Mouse (Mus musculus) heart, postnatal 0 days (tissue): ENCODE data around the gene Pik3cd. TPM values are rescaled to one million over a fixed set of nuclear protein-coding genes. Genes with fewer than 3 reads are reported as not detected.

Experiments used
- ATAC-seq: fragments of 200-750 bp; cut with Nextera tagmentation; 2 replicates; pipeline ENCODE4 v1.8.0; 2017; ENCODE audit warnings: low read depth, moderate number of reproducible peaks, moderate library complexity; ENCODE audit not compliant: insufficient read depth
- DNase-seq: peaks from one replicate; pipeline ENCODE4 v3.0.0-alpha.2; 2016; ENCODE audit warnings: low spot score
- H3K27ac ChIP-seq: fragments of 300-500 bp; sonication (generic); 2 replicates; pipeline ENCODE4 v1.5.1; 2014; ENCODE audit warnings: low read depth, mild to moderate bottlenecking
- H3K27me3 ChIP-seq: fragments of 300-500 bp; sonication (generic); 2 replicates; pipeline ENCODE4 v1.6.1; 2014; ENCODE audit warnings: low read length, mixed read lengths; ENCODE audit not compliant: control insufficient read depth, insufficient read depth
- H3K36me3 ChIP-seq: fragments of 300-500 bp; sonication (generic); replicated peaks from 2 replicates; pipeline ENCODE4 v1.6.1; 2014; ENCODE audit warnings: low read length, mixed read lengths; ENCODE audit not compliant: control insufficient read depth, insufficient read depth
- H3K4me1 ChIP-seq: fragments of 300-500 bp; sonication (generic); 2 replicates; pipeline ENCODE4 v1.6.1; 2014; ENCODE audit warnings: antibody characterized with exemption; ENCODE audit not compliant: control insufficient read depth, insufficient read depth
- H3K4me2 ChIP-seq: fragments of 300-500 bp; sonication (generic); 2 replicates; pipeline ENCODE4 v1.6.1; 2014; ENCODE audit warnings: low read depth, mild to moderate bottlenecking, low read length, moderate library complexity
- H3K4me3 ChIP-seq: fragments of 300-500 bp; sonication (generic); 2 replicates; pipeline ENCODE4 v1.5.1; 2014; ENCODE audit warnings: low read depth, low read length
- H3K9ac ChIP-seq: fragments of 300-500 bp; sonication (generic); replicated peaks from 2 replicates; pipeline ENCODE4 v1.6.1; 2014; ENCODE audit warnings: low read depth, low read length, mixed read lengths
- H3K9me3 ChIP-seq: fragments of 300-500 bp; sonication (generic); replicated peaks from 2 replicates; pipeline ENCODE4 v1.6.1; 2016; ENCODE audit warnings: low read length; ENCODE audit not compliant: control insufficient read depth
- CTCF ChIP-seq: IDR thresholded peaks from 2 replicates; pipeline ENCODE4 v1.5.1; 2016; ENCODE audit warnings: antibody characterized with exemption, control low read depth, low read depth
- EP300 ChIP-seq: IDR thresholded peaks from 2 replicates; pipeline ENCODE4 v1.6.1; 2016; ENCODE audit warnings: antibody characterized with exemption, low read depth
- WGBS: fragments of 180-500 bp; shearing (Covaris S2); extraction: QIAGEN DNeasy Blood & Tissue Kit; methylation state at CpG from one replicate; pipeline ENCODE4 v1.1.7; 2014; 5-methylcytosine and 5-hydroxymethylcytosine counted together
- polyA plus RNA-seq: library from polyadenylated mRNA; unstranded; fragments of >200 nt; fragmentation: Nextera tagmentation; extraction: Ambion mirVana; gene quantifications from 2 replicates; pipeline ENCODE4 v1.2.1, GENCODE M21; 2015
- total RNA-seq: library from RNA; depleted of rRNA; stranded (reverse); fragments of >200 nt; gene quantifications from 2 replicates; pipeline ENCODE4 v1.2.3, GENCODE M21; 2014; ENCODE audit warnings: low replicate concordance

Gene Pik3cd
- total and polyA plus RNA-seq, 2 experiments from 2014 or later: 1.3 to 14.8 TPM

DNA sequence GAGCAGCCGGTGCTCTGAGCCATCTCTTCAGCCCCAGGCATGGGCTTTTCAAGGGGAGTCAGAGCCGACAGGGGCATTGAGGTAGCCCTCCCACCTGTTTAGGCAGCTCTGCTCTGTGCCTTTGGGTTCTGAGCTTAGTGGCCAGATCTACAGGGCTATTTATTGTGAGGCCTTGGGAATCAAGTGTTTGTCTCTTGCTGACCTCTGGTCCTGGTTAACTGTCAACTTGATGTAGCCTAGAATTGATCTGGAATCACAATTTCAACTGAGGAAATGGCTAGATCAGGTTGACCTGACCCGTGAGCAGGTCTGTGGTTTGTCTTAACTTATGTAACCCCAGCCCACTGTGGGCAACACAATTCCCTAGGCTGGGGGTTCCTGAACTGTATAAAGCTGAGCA lies 12.2 kb upstream of the Pik3cd start:
- Histone ChIP-seq H3K36me3 (peaks cover 48% of the 10 kb centered on the region), H3K27ac (no peak overlapping the region), H3K4me1 (no peaks in the 10 kb centered on the region), H3K4me3 (no peak overlapping the region), H3K4me2 (no peak overlapping the region), H3K9me3 (no peaks in the 10 kb centered on the region), H3K9ac (no peak overlapping the region), H3K27me3 (no peaks in the 10 kb centered on the region)
- ATAC-seq: no peak
- TF ChIP-seq CTCF: no peak
- TF ChIP-seq EP300: no peak
- 71% methylated on average over 3 of the region's 3 CpGs for WGBS
- no peak for DNase-seq

DNA sequence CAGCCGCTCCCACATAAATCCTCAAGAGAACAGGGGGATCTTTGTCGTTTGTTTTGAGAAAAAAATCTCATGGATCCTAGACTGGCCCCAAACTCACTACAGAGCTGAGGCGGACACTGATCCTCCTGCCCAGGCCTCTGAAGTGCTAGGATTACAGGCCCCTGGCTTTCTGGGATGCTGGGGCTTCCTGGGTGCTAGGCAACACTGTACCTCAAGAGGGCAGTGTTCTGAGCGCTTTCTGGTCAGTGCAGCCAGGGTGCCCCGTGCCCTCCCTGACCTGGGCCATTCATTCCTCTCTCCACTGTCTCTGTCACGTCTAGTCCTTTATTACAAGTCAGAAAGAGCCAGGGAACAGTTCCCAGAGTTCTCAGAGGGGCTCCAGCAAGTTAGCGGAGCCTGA lies 9.6 kb upstream of the Pik3cd start:
- 31% methylated on average over 7 of the region's 7 CpGs for WGBS
- Histone ChIP-seq H3K27me3 (no peaks in the 10 kb centered on the region), H3K4me1 (no peaks in the 10 kb centered on the region), H3K4me2 (no peak overlapping the region), H3K9me3 (no peaks in the 10 kb centered on the region), H3K36me3 (peaks cover 22% of the 10 kb centered on the region), H3K27ac (no peak overlapping the region), H3K4me3 (no peak overlapping the region), H3K9ac (no peak overlapping the region)
- peak; percentile 28; the same call in 1 of the 2 replicates for ATAC-seq
- no peak for DNase-seq
- no peak for TF ChIP-seq EP300
- peak; percentile 68 for TF ChIP-seq CTCF

DNA sequence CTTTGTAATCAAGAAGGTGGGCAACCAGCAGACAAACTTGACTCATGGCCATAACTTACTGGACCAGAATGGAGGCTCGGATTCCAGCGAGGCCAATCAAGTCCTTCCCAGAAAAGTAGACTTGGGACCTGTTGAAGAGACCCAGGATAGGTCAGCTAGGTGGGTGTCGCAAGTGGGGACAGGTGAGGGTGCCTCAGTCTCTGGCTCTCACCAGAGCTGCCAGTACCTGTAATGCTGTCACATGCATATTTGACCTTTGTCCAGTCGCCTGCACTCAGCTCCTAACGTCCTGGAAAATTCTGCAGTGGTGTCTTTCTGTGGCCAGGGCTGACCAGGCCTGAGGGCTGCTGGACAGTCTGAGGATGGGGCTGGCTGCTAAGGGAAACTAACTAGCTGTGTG lies 9.1 kb upstream of the Pik3cd start:
- no peak overlapping the region for H3K4me2 ChIP-seq
- H3K9ac ChIP-seq: no peak overlapping the region
- no peaks in the 10 kb centered on the region for H3K9me3 ChIP-seq
- no peak for ATAC-seq
- H3K36me3 ChIP-seq: peaks cover 18% of the 10 kb centered on the region
- TF ChIP-seq EP300: no peak
- 85% methylated on average over 5 of the region's 5 CpGs for WGBS
- H3K27ac ChIP-seq: no peak overlapping the region
- DNase-seq: no peak
- H3K4me3 ChIP-seq: no peak overlapping the region
- no peaks in the 10 kb centered on the region for H3K4me1 ChIP-seq
- H3K27me3 ChIP-seq: no peaks in the 10 kb centered on the region

DNA sequence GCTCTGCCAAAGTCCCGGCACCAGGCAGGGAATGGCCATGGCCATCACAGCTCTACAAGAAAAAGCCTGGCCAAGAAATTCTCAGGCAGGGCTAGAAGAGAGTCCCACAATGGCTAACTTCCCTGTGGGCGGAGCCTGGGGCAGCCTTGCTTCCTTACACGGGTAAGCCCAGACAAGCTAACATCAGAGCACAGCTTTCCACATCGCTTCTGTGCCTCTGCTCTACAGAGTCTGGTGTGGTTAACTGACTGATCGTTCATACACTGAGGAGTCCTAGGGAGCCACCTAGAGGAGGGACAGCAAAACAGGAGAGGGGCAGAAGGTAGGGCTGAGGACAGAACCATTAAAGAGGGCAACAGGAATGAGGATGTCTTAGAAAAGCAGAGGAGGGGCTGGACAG lies 8.1 kb upstream of the Pik3cd start:
- Histone ChIP-seq H3K36me3 (peaks cover 8% of the 10 kb centered on the region), H3K27me3 (no peaks in the 10 kb centered on the region), H3K9me3 (no peaks in the 10 kb centered on the region), H3K4me2 (no peak overlapping the region), H3K4me1 (no peaks in the 10 kb centered on the region), H3K27ac (no peak overlapping the region), H3K9ac (no peak overlapping the region), H3K4me3 (no peak overlapping the region)
- TF ChIP-seq EP300 (no peak), CTCF (peak; percentile 89)
- peak; percentile 69 for DNase-seq
- ATAC-seq: peak; percentile 72
- WGBS: 19% methylated on average over 5 of the region's 5 CpGs

DNA sequence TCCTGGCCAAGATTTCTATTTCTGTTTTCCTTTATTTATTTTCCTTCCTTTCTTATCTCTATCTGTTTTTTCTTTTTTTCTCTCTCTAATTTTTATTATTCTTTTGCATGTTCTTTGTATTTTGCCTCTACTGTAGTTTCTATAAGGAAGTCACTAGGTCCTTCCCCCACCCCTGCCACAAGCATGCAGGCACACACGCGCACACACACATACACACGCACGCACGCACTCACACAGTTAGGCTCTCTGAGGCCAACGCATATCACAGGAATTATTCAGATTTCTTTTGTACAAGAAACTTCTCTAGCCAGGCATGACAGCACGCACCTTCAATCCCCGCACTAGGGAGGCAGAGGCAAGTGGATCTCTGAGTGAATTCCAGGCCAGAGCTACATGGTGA lies 3.6 kb upstream of the Pik3cd start:
- H3K4me1 ChIP-seq: peaks cover 6% of the 10 kb centered on the region
- ATAC-seq (no peak), DNase-seq (no peak)
- H3K27ac ChIP-seq: no peak overlapping the region
- H3K4me3 ChIP-seq: no peak overlapping the region
- H3K36me3 ChIP-seq: no peaks in the 10 kb centered on the region
- no peaks in the 10 kb centered on the region for H3K9me3 ChIP-seq
- WGBS: 91% methylated on average over 8 of the region's 8 CpGs
- H3K9ac ChIP-seq: no peak overlapping the region
- no peak overlapping the region for H3K4me2 ChIP-seq
- no peak for TF ChIP-seq CTCF
- no peaks in the 10 kb centered on the region for H3K27me3 ChIP-seq

DNA sequence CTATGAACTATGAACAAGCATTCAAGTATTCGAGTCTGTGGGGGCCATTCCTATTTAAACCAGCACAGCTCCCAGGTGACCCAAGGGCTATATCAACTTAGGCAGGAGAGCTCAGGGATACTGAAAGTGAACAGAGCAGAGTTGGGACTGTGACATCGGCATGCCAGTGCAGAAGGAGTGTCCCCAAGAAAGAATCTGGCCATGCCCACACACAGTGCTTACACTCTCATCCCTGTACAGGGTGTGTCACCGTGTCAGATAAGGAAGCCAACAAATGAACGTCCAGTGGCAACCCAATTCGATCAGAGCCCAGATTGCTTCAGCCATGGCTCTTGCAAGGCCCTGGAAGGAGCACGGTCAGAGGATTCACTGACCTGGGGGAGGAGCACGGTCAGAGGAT lies 2.9 kb upstream of the Pik3cd start:
- ATAC-seq: no peak
- 55% methylated on average over 7 of the region's 7 CpGs for WGBS
- TF ChIP-seq CTCF (no peak), EP300 (no peak)

More for the DNA sequence above, 2.9 kb upstream of the Pik3cd start:
- H3K9ac ChIP-seq: no peak overlapping the region
- no peaks in the 10 kb centered on the region for H3K36me3 ChIP-seq
- H3K27ac ChIP-seq: no peak overlapping the region
- DNase-seq: no peak
- H3K4me1 ChIP-seq: peaks cover 6% of the 10 kb centered on the region
- H3K27me3 ChIP-seq: no peaks in the 10 kb centered on the region
- H3K9me3 ChIP-seq: no peaks in the 10 kb centered on the region
- no peak overlapping the region for H3K4me3 ChIP-seq
- no peak overlapping the region for H3K4me2 ChIP-seq
